Mouse (Mus musculus) ES-E14 (cell line): ENCODE results near the gene Btbd3. TPM values are rescaled to one million over a fixed set of nuclear protein-coding genes. Genes with fewer than 3 reads are reported as not detected.

ENCODE experiments used
- DNase-seq: peaks from one replicate; pipeline ENCODE4 v3.0.0-alpha.2; 2013; ENCODE audit warnings: low read depth, low spot score
- H3K27ac ChIP-seq: 2 replicates; pipeline ENCODE4 v1.5.1; 2012; ENCODE audit warnings: low read depth, mild to moderate bottlenecking, low read length, moderate library complexity, mixed read lengths; ENCODE audit not compliant: poor library complexity, insufficient read depth, severe bottlenecking
- H3K36me3 ChIP-seq: 2 replicates; pipeline ENCODE4 v1.6.1; 2012; ENCODE audit warnings: mild to moderate bottlenecking, low read length, moderate library complexity, mixed read lengths; ENCODE audit not compliant: control insufficient read depth, poor library complexity, insufficient read depth, severe bottlenecking
- H3K4me1 ChIP-seq, 2 experiments: fragments of 150-350 bp in 1 of 2; sonication (generic) in 1 of 2; 2 replicates each; pipeline ENCODE4 v1.6.1; 2012; ENCODE audit warnings: low read length in 2 of 2, mild to moderate bottlenecking in 1 of 2, mixed read lengths in 1 of 2; ENCODE audit not compliant: control insufficient read depth in 2 of 2, insufficient read depth in 2 of 2, poor library complexity in 1 of 2
- H3K4me3 ChIP-seq, 2 experiments: fragments of 150-350 bp in 1 of 2; sonication (generic) in 1 of 2; 2 replicates each; pipeline ENCODE4 v1.5.1; 2012; ENCODE audit warnings: low read length in 2 of 2, low read depth in 1 of 2, mild to moderate bottlenecking in 1 of 2, mixed read lengths in 1 of 2; ENCODE audit not compliant: insufficient read depth in 1 of 2, poor library complexity in 1 of 2, severe bottlenecking in 1 of 2
- H3K9ac ChIP-seq: 2 replicates; pipeline ENCODE4 v1.6.1; 2012; ENCODE audit warnings: low read depth, mild to moderate bottlenecking, low read length, mixed read lengths; ENCODE audit not compliant: poor library complexity, insufficient read depth, severe bottlenecking
- H3K9me3 ChIP-seq: fragments of 150-350 bp; sonication (generic); 2 replicates; pipeline ENCODE4 v1.6.1; 2012; ENCODE audit warnings: low read depth, mild to moderate bottlenecking, low read length; ENCODE audit not compliant: control insufficient read depth, insufficient read depth
- CHD2 ChIP-seq: IDR thresholded peaks from 2 replicates; pipeline ENCODE4 v1.6.1; 2014; ENCODE audit warnings: mild to moderate bottlenecking, low read depth, low read length, inconsistent platforms
- HCFC1 ChIP-seq: IDR thresholded peaks from 2 replicates; pipeline ENCODE4 v1.6.1; 2012; ENCODE audit warnings: low read length, inconsistent platforms, borderline replicate concordance; ENCODE audit not compliant: insufficient read depth
- MAFK ChIP-seq: IDR thresholded peaks from 2 replicates; pipeline ENCODE4 v1.6.1; 2014; ENCODE audit warnings: mild to moderate bottlenecking, low read depth, low read length, inconsistent platforms; ENCODE audit not compliant: insufficient read depth
- ZC3H11A ChIP-seq: IDR thresholded peaks from 2 replicates; pipeline ENCODE4 v1.6.1; 2012; ENCODE audit warnings: low read depth, mild to moderate bottlenecking, inconsistent platforms, low read length, borderline replicate concordance
- ZNF384 ChIP-seq: IDR thresholded peaks from 2 replicates; pipeline ENCODE4 v1.6.1; 2012; ENCODE audit warnings: low read depth, low read length, inconsistent platforms
- in situ Hi-C, 2 experiments: fragments of 600-800 bp; cut with MboI; formaldehyde crosslinking; loops; one replicate each; pipeline ENCODE4 v1.15.1; 2025; ENCODE audit warnings: low sequenced_read_pairs in 2 of 2, inconsistent platforms in 1 of 2; ENCODE audit not compliant: unreplicated experiment in 2 of 2
- total RNA-seq: library from RNA; depleted of rRNA; stranded (reverse); fragments of 300-350 nt; gene quantifications from 2 replicates; pipeline ENCODE4 v1.2.3, GENCODE M21; 2012

Btbd3 gene
- total RNA-seq, 1 experiment = 10.2 TPM

DNA sequence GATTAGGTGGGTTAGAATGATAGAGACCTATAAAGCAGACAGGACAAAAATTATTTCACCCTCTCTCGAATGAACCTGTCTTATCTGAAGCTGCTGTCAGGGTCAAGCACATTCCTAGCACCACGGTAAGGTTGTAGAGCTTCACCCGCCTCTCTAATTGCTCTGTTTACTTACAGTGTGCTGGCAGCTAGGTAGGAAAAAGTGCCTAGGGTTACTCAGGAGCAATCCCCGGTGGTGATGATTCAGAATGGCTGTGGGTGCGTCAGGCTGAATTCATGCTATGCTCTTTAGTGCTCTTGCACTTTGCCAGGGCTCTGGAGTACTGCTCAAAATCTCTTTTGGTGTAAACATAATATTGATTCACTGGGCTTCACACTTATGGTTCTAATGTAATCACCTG is 13.9 kb upstream of the Btbd3 start:
- Histone ChIP-seq H3K27ac (no peak overlapping the region), H3K36me3 (no peaks in the 10 kb centered on the region), H3K4me1 (no peaks in the 10 kb centered on the region), H3K4me3 (no peak overlapping the region), H3K9ac (no peak overlapping the region), H3K9me3 (no peaks in the 10 kb centered on the region)
- TF ChIP-seq ZNF384 (no peak), ZC3H11A (no peak), HCFC1 (no peak), MAFK (no peak), CHD2 (no peak)
- no peak for DNase-seq
- in situ Hi-C loops = no loop called here

DNA sequence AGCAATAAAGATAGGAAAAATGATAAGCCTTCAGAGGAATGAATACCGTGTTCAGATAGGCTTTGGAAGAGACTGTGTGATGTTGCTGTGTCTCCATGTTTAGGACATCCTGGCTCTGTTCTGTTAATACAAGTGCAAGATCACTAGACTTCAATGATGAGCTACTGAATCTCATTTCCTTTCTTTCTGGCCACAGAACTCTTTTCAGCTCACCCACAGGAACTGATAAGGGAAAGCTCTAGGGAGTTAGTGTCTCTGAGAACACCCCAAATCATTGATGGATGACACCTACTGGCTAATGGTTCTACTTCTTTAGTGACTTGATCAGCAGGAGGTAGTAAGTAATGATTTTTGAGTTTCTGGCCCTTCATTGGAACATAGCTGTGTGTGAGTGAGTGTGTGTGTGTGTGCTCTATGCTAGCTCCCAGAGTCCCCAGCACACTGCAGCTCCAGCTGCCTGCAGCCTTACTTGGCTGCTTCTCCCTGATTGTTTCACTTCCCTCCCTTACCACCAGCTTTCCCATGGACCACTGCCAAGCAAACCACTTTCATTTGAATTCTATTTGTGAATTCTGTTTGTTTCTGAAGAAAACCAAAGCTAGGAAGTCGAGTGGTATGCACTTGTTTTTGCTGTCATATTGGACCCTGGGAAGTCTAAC is 10.6 kb upstream of the Btbd3 start:
- Histone ChIP-seq H3K9ac (no peak overlapping the region), H3K9me3 (no peaks in the 10 kb centered on the region)
- no peak for DNase-seq

DNA sequence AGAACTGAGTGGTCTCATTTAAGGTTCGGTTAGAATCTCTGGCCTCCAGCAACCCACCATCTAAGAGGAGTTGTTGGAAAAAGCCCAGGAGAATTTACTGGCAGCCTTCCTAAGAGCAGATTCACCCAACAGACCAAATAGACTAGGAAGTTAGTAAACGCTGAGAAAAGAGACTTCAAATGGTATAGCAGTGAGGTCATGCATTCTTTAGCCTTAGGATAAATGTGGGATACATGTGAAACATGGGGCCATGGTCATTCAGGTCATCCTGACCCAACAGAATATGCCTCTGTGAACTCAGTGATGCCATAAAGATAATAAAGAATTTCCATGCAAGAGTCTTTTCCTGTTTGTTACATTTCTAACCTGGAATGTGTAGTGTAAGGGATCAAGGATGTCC is 8.4 kb upstream of the Btbd3 start:
- TF ChIP-seq ZNF384 (no peak), MAFK (no peak), HCFC1 (no peak), ZC3H11A (no peak)
- no peak for DNase-seq
- Histone ChIP-seq H3K27ac (no peak overlapping the region), H3K9ac (no peak overlapping the region), H3K9me3 (no peaks in the 10 kb centered on the region), H3K4me3 (no peak overlapping the region), H3K36me3 (no peaks in the 10 kb centered on the region), H3K4me1 (no peaks in the 10 kb centered on the region)
- in situ Hi-C loops = no loop called here

More for the DNA sequence above, 10.6 kb upstream of the Btbd3 start:
- no peaks in the 10 kb centered on the region for H3K4me1 ChIP-seq
- no peaks in the 10 kb centered on the region for H3K36me3 ChIP-seq
- H3K27ac ChIP-seq = no peak overlapping the region
- H3K4me3 ChIP-seq = no peak overlapping the region
- in situ Hi-C loops = no loop called here
- TF ChIP-seq HCFC1 = no peak

DNA sequence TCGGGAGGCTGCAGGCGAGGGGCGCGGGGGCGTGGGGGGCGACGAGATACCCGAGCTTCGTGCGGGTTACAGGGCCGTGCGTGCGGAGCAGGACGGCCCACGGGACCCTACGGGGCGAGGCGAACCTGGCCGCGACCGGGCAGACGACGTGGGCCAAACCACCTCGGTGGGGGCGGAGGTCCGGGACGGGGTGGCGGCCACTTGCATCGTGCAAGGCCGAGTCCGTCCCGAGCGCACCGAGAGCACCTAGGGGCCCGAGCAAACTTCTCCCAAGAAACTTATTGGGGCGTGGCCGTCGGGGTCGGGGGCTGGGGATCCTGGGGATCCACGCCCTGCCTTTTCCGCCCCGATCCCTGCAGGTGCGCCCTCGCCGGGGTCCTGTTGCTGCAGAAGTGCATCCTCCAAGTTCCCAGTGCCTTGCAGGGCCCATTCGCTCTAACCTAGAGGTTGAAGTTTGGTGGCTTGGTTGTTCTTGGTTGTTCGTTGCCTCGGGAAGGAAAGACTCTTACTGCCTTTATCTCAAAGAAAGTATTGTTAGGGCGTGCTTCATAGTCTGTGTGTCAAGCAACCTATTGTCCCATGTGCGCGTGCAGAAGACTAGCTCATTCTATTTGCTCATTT is 596 bp downstream of the Btbd3 start:
- in situ Hi-C loops = no loop called here
- no peak for DNase-seq
- no peak overlapping the region for H3K27ac ChIP-seq

More for the DNA sequence above, 596 bp downstream of the Btbd3 start:
- Histone ChIP-seq H3K9me3 (no peaks in the 10 kb centered on the region), H3K4me3 (peak overlapping the region; percentile 85 to 87), H3K36me3 (no peaks in the 10 kb centered on the region), H3K4me1 (no peaks in the 10 kb centered on the region), H3K9ac (peak overlapping the region; percentile 78)
- TF ChIP-seq CHD2 = no peak
- no peak for TF ChIP-seq ZNF384
- TF ChIP-seq ZC3H11A = no peak
- TF ChIP-seq HCFC1 = no peak
